Mouse (Mus musculus) ES-E14 (cell line): ENCODE data around the gene Asic2.

ENCODE experiments used
- MAFK ChIP-seq: IDR thresholded peaks from 2 replicates; pipeline ENCODE4 v1.6.1; 2014; ENCODE audit warnings: mild to moderate bottlenecking, low read depth, low read length, inconsistent platforms; ENCODE audit not compliant: insufficient read depth
- ZC3H11A ChIP-seq: IDR thresholded peaks from 2 replicates; pipeline ENCODE4 v1.6.1; 2012; ENCODE audit warnings: low read depth, mild to moderate bottlenecking, inconsistent platforms, low read length, borderline replicate concordance

DNA sequence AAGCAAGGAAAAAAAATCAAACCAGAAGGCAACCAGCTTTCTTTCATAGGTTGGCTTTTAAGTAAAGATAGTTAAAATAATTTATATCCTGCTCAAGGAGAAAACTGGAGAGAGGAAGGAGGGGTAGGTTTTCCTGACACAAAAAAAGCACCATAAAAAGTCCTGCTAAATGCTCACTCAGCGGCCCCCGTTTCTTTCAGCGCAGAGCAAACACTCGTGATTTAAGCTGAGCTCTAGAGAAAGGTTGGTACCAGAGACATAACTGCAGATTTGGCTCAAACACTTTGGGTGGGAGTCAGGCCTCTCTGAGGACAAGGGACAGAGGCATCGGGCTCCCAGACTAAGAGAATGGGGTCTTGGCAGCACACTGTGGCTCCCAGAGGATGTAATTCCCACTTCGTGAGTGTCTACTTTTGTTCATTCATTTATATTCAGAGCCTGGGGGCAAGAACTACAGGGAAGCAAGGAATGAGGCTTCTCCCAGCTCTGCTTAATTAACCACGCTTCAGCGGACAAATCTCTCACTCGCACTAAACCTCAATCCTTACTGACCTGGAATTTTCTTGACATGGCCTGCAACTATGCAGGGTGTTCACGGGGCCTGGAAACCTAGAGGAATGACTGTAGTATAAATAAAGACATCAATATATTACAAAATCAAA lies 965.4 kb downstream of the Asic2 start:
- TF ChIP-seq MAFK, result no peak
- TF ChIP-seq ZC3H11A, result no peak
